Comparison of ENCODE assay signal across 22 mouse cellular contexts in the genomic region with DNA sequence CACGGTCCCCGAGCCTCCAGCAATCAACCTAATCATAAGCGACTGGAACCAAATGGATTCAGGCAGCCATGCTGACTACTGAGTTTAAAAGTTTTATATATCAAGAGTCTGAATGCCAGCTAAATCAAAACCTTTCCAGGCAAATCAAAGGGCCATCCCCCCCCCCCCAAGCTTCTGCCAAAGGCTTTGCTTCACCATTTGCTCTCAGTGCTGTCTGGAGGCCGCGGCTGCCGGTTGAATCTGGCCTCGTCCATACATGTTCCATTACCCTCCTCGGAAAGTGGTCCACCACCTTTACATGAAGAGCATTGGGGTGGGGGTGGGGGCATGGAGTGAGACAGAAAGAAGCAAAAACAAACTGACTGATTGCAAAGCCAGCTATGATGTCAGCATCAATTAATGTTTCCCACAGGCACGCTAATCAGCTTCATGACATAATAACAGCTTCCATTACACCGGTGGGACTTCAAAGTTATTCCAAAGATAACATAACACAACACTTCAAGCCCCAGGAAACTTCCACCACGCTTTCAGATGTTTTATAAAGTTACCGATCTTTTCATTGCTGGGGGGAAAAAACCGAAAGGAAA.
DNase-seq lines count a peak whose midpoint lies in the region; ATAC-seq lines count a peak whose summit lies in the region.
"Had no signal": no experiment of that assay in that cellular context is flagged by ENCODE, and none has a peak within 500 bp of the region (broad histone marks: within the 10 kb centered on the region; RNA-seq: fewer than 3 reads in every experiment).

No protein-coding gene starts in this region.

- H3K27ac ChIP-seq in midbrain, embryonic 11.5 days (ENCODE audit: low read depth, low read length): no peak overlapping the region
- no peak overlapping the region for H3K27ac ChIP-seq in midbrain, embryonic 15.5 days
- H3K27ac ChIP-seq in embryonic facial prominence, embryonic 13.5 days: no peak overlapping the region
- no peak overlapping the region for H3K27ac ChIP-seq in hindbrain, embryonic 10.5 days
- H3K27ac ChIP-seq: forebrain, embryonic 15.5 days; heart, embryonic 10.5 days; hindbrain, embryonic 13.5 days; hindbrain, postnatal 0 days had no signal

- H3K4me2 ChIP-seq in midbrain, embryonic 11.5 days: no peak overlapping the region
- H3K4me2 ChIP-seq in midbrain, embryonic 15.5 days: no peak overlapping the region
- H3K4me2 ChIP-seq in embryonic facial prominence, embryonic 13.5 days: peak overlapping the region; percentile 30; the same call in 1 of the 2 replicates
- H3K4me2 ChIP-seq: forebrain, embryonic 15.5 days; hindbrain, embryonic 13.5 days had no signal

- DNase-seq in embryo, embryonic 10.5 days (ENCODE audit: low spot score): peak; percentile 13
- DNase-seq in embryo, embryonic 9.5 days (ENCODE audit: extremely low spot score): no peak
- DNase-seq in midbrain, embryonic 11.5 days (ENCODE audit: low spot score, missing footprints): peak; percentile 85
- DNase-seq in hindbrain, embryonic 10.5 days (ENCODE audit: low spot score): no peak
- DNase-seq: adrenal gland, postnatal 14 days; B cell, adult 2 months; cerebellum, adult 2 months; cerebellum, postnatal 10 days; embryo, embryonic 11 days; gastrocnemius, postnatal 10 days; heart, adult 18-20 months; heart, postnatal 10 days; heart, postnatal 4 days had no signal

- H3K4me3 ChIP-seq in midbrain, embryonic 11.5 days (ENCODE audit: low read depth, low read length): no peak overlapping the region
- H3K4me3 ChIP-seq in midbrain, embryonic 15.5 days: no peak overlapping the region
- no peak overlapping the region for H3K4me3 ChIP-seq in embryonic facial prominence, embryonic 13.5 days
- no peak overlapping the region for H3K4me3 ChIP-seq in hindbrain, embryonic 10.5 days
- H3K4me3 ChIP-seq: forebrain, embryonic 15.5 days; heart, embryonic 10.5 days; hindbrain, embryonic 13.5 days had no signal

- WGBS in midbrain, embryonic 11.5 days: 68% methylated on average over 13 of the region's 13 CpGs
- WGBS in midbrain, embryonic 15.5 days: 50% methylated on average over 13 of the region's 13 CpGs
- WGBS in embryonic facial prominence, embryonic 13.5 days: 21% methylated on average over 13 of the region's 13 CpGs
- 75% methylated on average over 13 of the region's 13 CpGs for WGBS in hindbrain, embryonic 10.5 days

- no peaks in the 10 kb centered on the region for H3K9me3 ChIP-seq in midbrain, embryonic 11.5 days (ENCODE audit: control insufficient read depth, low read length)
- no peaks in the 10 kb centered on the region for H3K9me3 ChIP-seq in midbrain, embryonic 15.5 days
- H3K9me3 ChIP-seq in embryonic facial prominence, embryonic 13.5 days: no peaks in the 10 kb centered on the region
- H3K9me3 ChIP-seq in hindbrain, embryonic 10.5 days: no peaks in the 10 kb centered on the region
- H3K9me3 ChIP-seq: forebrain, embryonic 15.5 days; heart, embryonic 10.5 days; hindbrain, embryonic 13.5 days had no signal

- H3K36me3 ChIP-seq in midbrain, embryonic 11.5 days (ENCODE audit: control insufficient read depth, insufficient read depth, low read length): no peaks in the 10 kb centered on the region
- H3K36me3 ChIP-seq in midbrain, embryonic 15.5 days (replicated peaks): no peaks in the 10 kb centered on the region
- H3K36me3 ChIP-seq in embryonic facial prominence, embryonic 13.5 days: no peaks in the 10 kb centered on the region
- no peaks in the 10 kb centered on the region for H3K36me3 ChIP-seq in hindbrain, embryonic 10.5 days
- H3K36me3 ChIP-seq: forebrain, embryonic 15.5 days; G1E; heart, embryonic 10.5 days; hindbrain, embryonic 13.5 days had no signal

- no peak for ATAC-seq in midbrain, embryonic 11.5 days (ENCODE audit: low FRiP score)
- ATAC-seq in midbrain, embryonic 15.5 days (replicated peaks): no peak
- ATAC-seq in embryonic facial prominence, embryonic 13.5 days (ENCODE audit: insufficient number of reproducible peaks, insufficient read depth, low FRiP score, low TSS enrichment, low read depth): no peak
- ATAC-seq in activated CD4-positive, CD25-positive, alpha-beta regulatory T cell, adult 4 months: no peak
- ATAC-seq: CD4-positive, CD25-positive, alpha-beta regulatory T cell, adult 4 months; forebrain, embryonic 15.5 days; hindbrain, postnatal 0 days had no signal

- no peaks in the 10 kb centered on the region for H3K27me3 ChIP-seq in midbrain, embryonic 11.5 days (ENCODE audit: control insufficient read depth, insufficient read depth, low read length)
- H3K27me3 ChIP-seq in midbrain, embryonic 15.5 days (replicated peaks): peaks cover 4% of the 10 kb centered on the region; the same call in 1 of the 2 replicates
- peaks cover 15% of the 10 kb centered on the region for H3K27me3 ChIP-seq in embryonic facial prominence, embryonic 13.5 days
- H3K27me3 ChIP-seq in hindbrain, embryonic 10.5 days (ENCODE audit: insufficient read depth, poor library complexity, severe bottlenecking): peaks cover 16% of the 10 kb centered on the region; the same call in 1 of the 2 replicates
- H3K27me3 ChIP-seq: hindbrain, embryonic 13.5 days had no signal

- H3K4me1 ChIP-seq in midbrain, embryonic 11.5 days (ENCODE audit: control insufficient read depth, insufficient read depth, low read length): no peaks in the 10 kb centered on the region
- peaks cover 3% of the 10 kb centered on the region; the same call in 1 of the 2 replicates for H3K4me1 ChIP-seq in midbrain, embryonic 15.5 days
- H3K4me1 ChIP-seq in embryonic facial prominence, embryonic 13.5 days: peaks cover 13% of the 10 kb centered on the region
- no peaks in the 10 kb centered on the region; the same call in 1 of the 2 replicates for H3K4me1 ChIP-seq in hindbrain, embryonic 10.5 days (replicated peaks)
- H3K4me1 ChIP-seq: heart, embryonic 10.5 days; hindbrain, embryonic 13.5 days had no signal

- no peak overlapping the region for H3K9ac ChIP-seq in midbrain, embryonic 11.5 days (ENCODE audit: low read length)
- H3K9ac ChIP-seq in midbrain, embryonic 15.5 days: no peak overlapping the region
- H3K9ac ChIP-seq in embryonic facial prominence, embryonic 13.5 days: no peak overlapping the region
- H3K9ac ChIP-seq: forebrain, embryonic 15.5 days; hindbrain, embryonic 13.5 days had no signal

Comparison
In these comparisons a context has a peak if more than half of its experiments do, and no peak if none do; other contexts are left out.
1. DNase-seq: peak in embryo, embryonic 10.5 days (single experiment) and midbrain, embryonic 11.5 days (single experiment); none in embryo, embryonic 9.5 days (single experiment) and hindbrain, embryonic 10.5 days (single experiment).